Mouse (Mus musculus) kidney, adult 2 months (tissue): Measurements from ENCODE around the gene Ass1.

Experiments
- CTCF ChIP-seq: fragments of 200-500 bp; conservative IDR thresholded peaks from 2 replicates; pipeline ENCODE4 v1.5.1; 2011; ENCODE audit warnings: low read depth, mild to moderate bottlenecking, control low read depth, low read length, moderate library complexity, mixed read lengths; ENCODE audit not compliant: insufficient read depth, insufficient read length
- POLR2A ChIP-seq: fragments of 200-500 bp; IDR thresholded peaks from one replicate; pipeline ENCODE4 v1.6.1; 2011; ENCODE audit warnings: low read depth, low read length, control low read depth

DNA sequence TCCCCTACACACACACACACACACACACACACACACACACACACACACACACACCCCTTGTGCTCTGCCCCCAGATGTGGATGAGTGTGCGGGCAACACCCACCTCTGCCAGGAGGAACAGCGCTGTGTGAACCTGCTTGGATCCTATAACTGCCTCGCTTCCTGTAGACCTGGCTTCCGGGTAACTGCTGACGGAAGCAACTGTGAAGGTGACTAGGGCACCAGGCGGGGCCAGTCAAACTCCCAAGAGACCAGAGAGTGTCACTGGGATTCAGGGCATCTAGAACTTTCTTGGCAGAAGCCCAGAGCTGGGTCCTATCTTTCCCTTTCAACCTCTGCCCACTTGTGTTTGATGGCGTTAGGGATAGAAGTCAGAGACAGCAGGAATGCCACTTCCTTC, 14.6 kb upstream of the Ass1 start:
- no peak for TF ChIP-seq CTCF
- TF ChIP-seq POLR2A: no peak
